Mouse (Mus musculus): ENCODE measurements around the gene Tbk1. TPM values are rescaled to one million over a fixed set of nuclear protein-coding genes. Genes with fewer than 3 reads are reported as not detected.
A peak's percentile ranks its signal among the peaks of the same experiment; 100 is the strongest.

Tbk1 gene
- total and polyA plus RNA-seq, 3 experiments = 7.2 to 15.6 (median 14.9) TPM

GRCm38 (mm10) chr10:121604632-121605344 lies 18.2 kb upstream of the Tbk1 start:
- no peak for DNase-seq
- Histone ChIP-seq H3K27me3 (ENCODE audit: control insufficient read depth, insufficient read depth, low read length) (no peaks in the 10 kb centered on the region), H3K4me1 (ENCODE audit: control insufficient read depth, insufficient read depth, low read length) (no peaks in the 10 kb centered on the region), H3K27ac (no peak overlapping the region), H3K79me2 (replicated peaks; ENCODE audit: control insufficient read depth, insufficient read depth, low read length) (no peaks in the 10 kb centered on the region), H3K4me3 (no peak overlapping the region), H3K9ac (ENCODE audit: low read depth, low read length) (no peak overlapping the region), H3K36me3 (ENCODE audit: control insufficient read depth, insufficient read depth, low read length) (no peaks in the 10 kb centered on the region)
- TF ChIP-seq POLR2A (IDR thresholded peaks at IDR 0.05; ENCODE audit: insufficient read depth, low read depth, low read length) (no peak), EP300 (IDR thresholded peaks at IDR 0.05; ENCODE audit: insufficient read depth, low read depth, low read length) (no peak), CTCF (IDR thresholded peaks at IDR 0.05) (no peak)
- intact Hi-C loops (cut with DNase I) = no loop called here
- 90% methylated on average over 13 of the region's 13 CpGs for WGBS

GRCm38 (mm10) chr10:121603556-121603955 lies 17.0 kb upstream of the Tbk1 start:
- WGBS = 63% methylated on average over 4 of the region's 4 CpGs
- no peak for DNase-seq
- intact Hi-C loops (cut with DNase I) = no loop called here
- H3K27ac ChIP-seq = no peak overlapping the region
- H3K4me3 ChIP-seq = no peak overlapping the region
- no peaks in the 10 kb centered on the region for H3K36me3 ChIP-seq (ENCODE audit: control insufficient read depth, insufficient read depth, low read length)
- no peaks in the 10 kb centered on the region for H3K4me1 ChIP-seq (ENCODE audit: control insufficient read depth, insufficient read depth, low read length)
- no peaks in the 10 kb centered on the region for H3K27me3 ChIP-seq (ENCODE audit: control insufficient read depth, insufficient read depth, low read length)
- no peaks in the 10 kb centered on the region for H3K79me2 ChIP-seq (replicated peaks; ENCODE audit: control insufficient read depth, insufficient read depth, low read length)
- TF ChIP-seq CTCF (IDR thresholded peaks at IDR 0.05) (no peak), POLR2A (IDR thresholded peaks at IDR 0.05; ENCODE audit: insufficient read depth, low read depth, low read length) (no peak), EP300 (IDR thresholded peaks at IDR 0.05; ENCODE audit: insufficient read depth, low read depth, low read length) (no peak)
- H3K9ac ChIP-seq (ENCODE audit: low read depth, low read length) = no peak overlapping the region

- Histone ChIP-seq H3K79me2 (replicated peaks; ENCODE audit: control insufficient read depth, insufficient read depth, low read length) (no peaks in the 10 kb centered on the region), H3K36me3 (ENCODE audit: control insufficient read depth, insufficient read depth, low read length) (no peaks in the 10 kb centered on the region), H3K27me3 (ENCODE audit: control insufficient read depth, insufficient read depth, low read length) (no peaks in the 10 kb centered on the region), H3K4me3 (no peak overlapping the region), H3K9ac (ENCODE audit: low read depth, low read length) (no peak overlapping the region), H3K27ac (no peak overlapping the region), H3K4me1 (ENCODE audit: control insufficient read depth, insufficient read depth, low read length) (no peaks in the 10 kb centered on the region)
- no peak for DNase-seq
- TF ChIP-seq CTCF (IDR thresholded peaks at IDR 0.05) (no peak), EP300 (IDR thresholded peaks at IDR 0.05; ENCODE audit: insufficient read depth, low read depth, low read length) (no peak), POLR2A (IDR thresholded peaks at IDR 0.05; ENCODE audit: insufficient read depth, low read depth, low read length) (no peak)
- WGBS = 85% methylated on average over 6 of the region's 6 CpGs
- intact Hi-C loops (cut with DNase I) = no loop called here
Measured at GRCm38 (mm10) chr10:121601272-121601671, 14.7 kb upstream of the Tbk1 start.

GRCm38 (mm10) chr10:121596580-121596979 lies 10.0 kb upstream of the Tbk1 start:
- Histone ChIP-seq H3K27me3 (ENCODE audit: control insufficient read depth, insufficient read depth, low read length) (no peaks in the 10 kb centered on the region), H3K4me1 (ENCODE audit: control insufficient read depth, insufficient read depth, low read length) (no peaks in the 10 kb centered on the region), H3K79me2 (replicated peaks; ENCODE audit: control insufficient read depth, insufficient read depth, low read length) (no peaks in the 10 kb centered on the region), H3K27ac (no peak overlapping the region), H3K4me3 (no peak overlapping the region), H3K36me3 (ENCODE audit: control insufficient read depth, insufficient read depth, low read length) (no peaks in the 10 kb centered on the region), H3K9ac (ENCODE audit: low read depth, low read length) (no peak overlapping the region)
- 61% methylated on average over 9 of the region's 9 CpGs for WGBS
- intact Hi-C loops (cut with DNase I) = no loop called here
- peak in 1 of 2 experiments; percentile 45 for DNase-seq
- 0 out of 2 replicates have a peak, but pooled peaks have one; percentile 13 for TF ChIP-seq POLR2A (IDR thresholded peaks at IDR 0.05; ENCODE audit: insufficient read depth, low read depth, low read length)
- TF ChIP-seq CTCF (IDR thresholded peaks at IDR 0.05) = no peak

GRCm38 (mm10) chr10:121591106-121591505 lies 4.5 kb upstream of the Tbk1 start:
- peak; percentile 35 to 55 for DNase-seq
- Histone ChIP-seq H3K36me3 (ENCODE audit: control insufficient read depth, insufficient read depth, low read length) (no peaks in the 10 kb centered on the region), H3K9ac (ENCODE audit: low read depth, low read length) (no peak overlapping the region), H3K27me3 (ENCODE audit: control insufficient read depth, insufficient read depth, low read length) (no peaks in the 10 kb centered on the region), H3K79me2 (replicated peaks; ENCODE audit: control insufficient read depth, insufficient read depth, low read length) (no peaks in the 10 kb centered on the region), H3K4me3 (no peak overlapping the region), H3K27ac (no peak overlapping the region), H3K4me1 (ENCODE audit: control insufficient read depth, insufficient read depth, low read length) (no peaks in the 10 kb centered on the region)
- no peak for TF ChIP-seq CTCF (IDR thresholded peaks at IDR 0.05)
- TF ChIP-seq EP300 (IDR thresholded peaks at IDR 0.05; ENCODE audit: insufficient read depth, low read depth, low read length) = no peak
- TF ChIP-seq POLR2A (IDR thresholded peaks at IDR 0.05; ENCODE audit: insufficient read depth, low read depth, low read length) = no peak
- intact Hi-C loops (cut with DNase I) = no loop called here
- 90% methylated on average over 14 of the region's 14 CpGs for WGBS

- no peaks in the 10 kb centered on the region; the same call in 1 of the 2 replicates for H3K36me3 ChIP-seq (ENCODE audit: control insufficient read depth, insufficient read depth, low read length)
- no peak for DNase-seq
- peak overlapping the region; percentile 91 for H3K4me3 ChIP-seq
- H3K79me2 ChIP-seq (replicated peaks; ENCODE audit: control insufficient read depth, insufficient read depth, low read length) = peaks cover 3% of the 10 kb centered on the region; the same call in 1 of the 2 replicates
- H3K4me1 ChIP-seq (ENCODE audit: control insufficient read depth, insufficient read depth, low read length) = 0 out of 2 replicates have a peak, but pooled peaks cover 2% of the 10 kb centered on the region
- peak overlapping the region; percentile 96 for H3K27ac ChIP-seq
- TF ChIP-seq CTCF (IDR thresholded peaks at IDR 0.05) (no peak), EP300 (IDR thresholded peaks at IDR 0.05; ENCODE audit: insufficient read depth, low read depth, low read length) (no peak), POLR2A (IDR thresholded peaks at IDR 0.05; ENCODE audit: insufficient read depth, low read depth, low read length) (no peak)
- WGBS = 49% methylated on average over 6 of the region's 6 CpGs
- no peaks in the 10 kb centered on the region for H3K27me3 ChIP-seq (ENCODE audit: control insufficient read depth, insufficient read depth, low read length)
- intact Hi-C loops (cut with DNase I) = loop anchor here (1.0 kb wide), 1 partner anchor 38 kb away; no protein-coding TSS in a partner anchor
- no peak overlapping the region; the same call in 1 of the 2 replicates for H3K9ac ChIP-seq (ENCODE audit: low read depth, low read length)
Measured at GRCm38 (mm10) chr10:121587371-121587840, 819 bp upstream of the Tbk1 start.

Data from heart, adult 2 months (tissue).